Mouse (Mus musculus) cerebellum, adult 2 months (tissue): Measurements from ENCODE around the gene Myoz1.

ENCODE experiments used
- CTCF ChIP-seq: fragments of 200-500 bp; IDR thresholded peaks from 2 replicates; pipeline ENCODE4 v1.5.1; 2011; ENCODE audit warnings: low read depth, mild to moderate bottlenecking, control low read depth, low read length, moderate library complexity, borderline replicate concordance; ENCODE audit not compliant: insufficient read depth
- POLR2A ChIP-seq: fragments of 200-500 bp; IDR thresholded peaks from 2 replicates; pipeline ENCODE4 v1.6.1; 2011; ENCODE audit warnings: low read length, control low read depth, borderline replicate concordance; ENCODE audit not compliant: insufficient read depth

GRCm38 (mm10) chr14:20695761-20696520, 39.6 kb upstream of the Myoz1 start:
- TF ChIP-seq POLR2A (no peak), CTCF (no peak)
